ENCODE assay signal across 7 mouse cellular contexts in the genomic region with DNA sequence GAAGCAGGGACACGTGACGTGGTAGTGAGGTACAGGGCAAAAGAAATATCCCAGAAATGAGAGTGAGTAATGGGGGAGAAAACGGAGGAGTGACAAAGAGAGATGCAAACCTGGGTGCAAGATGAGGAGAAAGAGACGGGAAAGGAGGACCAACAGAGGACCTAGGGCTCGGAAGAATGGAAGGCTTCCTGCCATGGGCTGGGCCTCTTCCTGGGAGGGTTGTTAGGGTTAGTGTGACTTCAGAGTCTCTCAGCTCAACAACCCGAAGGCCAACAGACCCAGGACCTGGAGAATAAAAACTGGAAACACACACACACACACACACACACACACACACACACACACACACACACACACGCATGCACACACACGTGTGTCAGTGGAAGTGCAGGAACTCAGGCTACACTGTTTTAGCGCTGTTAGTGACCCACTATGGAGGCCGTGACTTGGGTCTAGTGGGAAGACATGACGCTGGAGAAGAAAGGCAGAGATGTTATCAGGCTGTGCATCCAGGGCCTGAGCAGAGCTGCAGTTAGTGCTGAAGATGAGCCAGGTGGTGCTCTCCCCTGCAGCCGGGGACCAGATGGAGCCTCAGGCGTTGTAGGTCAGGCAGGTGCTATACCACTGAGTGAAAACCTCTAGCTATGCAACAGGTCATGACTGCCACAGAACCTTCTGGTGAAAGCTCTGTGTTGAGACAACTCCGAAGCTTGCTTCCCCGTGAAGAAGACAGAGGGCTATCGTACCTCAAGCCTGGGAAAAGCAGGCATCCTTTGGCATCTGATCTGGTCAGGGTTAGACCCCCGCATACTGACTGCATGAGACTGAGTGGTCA. TPM values are rescaled to one million over a fixed set of nuclear protein-coding genes. Genes with fewer than 3 reads are reported as not detected.
A peak's percentile ranks its signal among the peaks of the same experiment; 100 is the strongest.
DNase-seq lines count a peak whose midpoint lies in the region; ATAC-seq lines count a peak whose summit lies in the region.

No protein-coding gene starts in this region.

- WGBS in forebrain, embryonic 10.5 days = 23% methylated on average over 17 of the region's 17 CpGs
- WGBS in hindbrain, embryonic 11.5 days = 20% methylated on average over 17 of the region's 17 CpGs
- WGBS in midbrain, embryonic 11.5 days = 25% methylated on average over 17 of the region's 17 CpGs

- no peak overlapping the region; the same call in 1 of the 2 replicates for H3K9ac ChIP-seq in hindbrain, embryonic 11.5 days (ENCODE audit: low read depth, low read length)
- peak overlapping the region; percentile 42; the same call in 1 of the 2 replicates for H3K9ac ChIP-seq in midbrain, embryonic 11.5 days (ENCODE audit: low read length)

- no peak for ATAC-seq in hindbrain, embryonic 11.5 days (ENCODE audit: low FRiP score)
- ATAC-seq in midbrain, embryonic 11.5 days (ENCODE audit: low FRiP score) = no peak

- H3K4me1 ChIP-seq in forebrain, embryonic 10.5 days = peaks cover 96% of the 10 kb centered on the region
- peaks cover 19% of the 10 kb centered on the region for H3K4me1 ChIP-seq in hindbrain, embryonic 11.5 days (replicated peaks; ENCODE audit: control insufficient read depth, insufficient read depth, low read length)
- peaks cover 68% of the 10 kb centered on the region for H3K4me1 ChIP-seq in midbrain, embryonic 11.5 days (ENCODE audit: control insufficient read depth, insufficient read depth, low read length)

- 0 out of 2 replicates have a peak, but pooled peaks cover 9% of the 10 kb centered on the region for H3K27me3 ChIP-seq in forebrain, embryonic 10.5 days (ENCODE audit: poor library complexity, severe bottlenecking)
- no peaks in the 10 kb centered on the region for H3K27me3 ChIP-seq in hindbrain, embryonic 11.5 days (ENCODE audit: control insufficient read depth, insufficient read depth, low read length)
- no peaks in the 10 kb centered on the region for H3K27me3 ChIP-seq in midbrain, embryonic 11.5 days (ENCODE audit: control insufficient read depth, insufficient read depth, low read length)

- DNase-seq in ovary, postnatal 36 days (ENCODE audit: low spot score) = peak; percentile 3
- no peak for DNase-seq in ovary, postnatal 14 days (ENCODE audit: low spot score)
- DNase-seq in forebrain, embryonic 10.5 days (ENCODE audit: extremely low spot score, low spot score) = no peak
- DNase-seq in hindbrain, embryonic 11.5 days (ENCODE audit: low spot score) = no peak
- peak; percentile 96 for DNase-seq in midbrain, embryonic 11.5 days (ENCODE audit: low spot score, missing footprints)
- DNase-seq in left cerebral cortex, postnatal 4 days = no peak
- no peak for DNase-seq in right cerebral cortex, adult 18-20 months

- intact Hi-C loops in left cerebral cortex, postnatal 4 days (cut with DNase I) = loop anchor here (2.0 to 5.0 kb wide), 3 partner anchors 245 to 402 kb away; no protein-coding TSS in a partner anchor

- no peaks in the 10 kb centered on the region for H3K9me3 ChIP-seq in forebrain, embryonic 10.5 days
- no peaks in the 10 kb centered on the region for H3K9me3 ChIP-seq in hindbrain, embryonic 11.5 days (ENCODE audit: control insufficient read depth, low read length)
- H3K9me3 ChIP-seq in midbrain, embryonic 11.5 days (ENCODE audit: control insufficient read depth, low read length) = no peaks in the 10 kb centered on the region

- no peaks in the 10 kb centered on the region for H3K36me3 ChIP-seq in forebrain, embryonic 10.5 days (replicated peaks)
- no peaks in the 10 kb centered on the region for H3K36me3 ChIP-seq in hindbrain, embryonic 11.5 days (ENCODE audit: control insufficient read depth, insufficient read depth, low read length)
- H3K36me3 ChIP-seq in midbrain, embryonic 11.5 days (ENCODE audit: control insufficient read depth, insufficient read depth, low read length) = no peaks in the 10 kb centered on the region

- H3K27ac ChIP-seq in forebrain, embryonic 10.5 days = peak overlapping the region; percentile 89
- H3K27ac ChIP-seq in hindbrain, embryonic 11.5 days (ENCODE audit: low read depth, low read length) = peak overlapping the region; percentile 80
- H3K27ac ChIP-seq in midbrain, embryonic 11.5 days (ENCODE audit: low read depth, low read length) = peak overlapping the region; percentile 91

- H3K4me2 ChIP-seq in hindbrain, embryonic 11.5 days (replicated peaks; ENCODE audit: low read depth, low read length) = peak overlapping the region; percentile 35
- peak overlapping the region; percentile 37; the same call in 1 of the 2 replicates for H3K4me2 ChIP-seq in midbrain, embryonic 11.5 days

- peak overlapping the region; percentile 39 for H3K4me3 ChIP-seq in forebrain, embryonic 10.5 days
- no peak overlapping the region for H3K4me3 ChIP-seq in hindbrain, embryonic 11.5 days (ENCODE audit: low read depth, low read length)
- H3K4me3 ChIP-seq in midbrain, embryonic 11.5 days (ENCODE audit: low read depth, low read length) = no peak overlapping the region

RNA-seq across cellular contexts. Expression of gene Nnmt, which starts 45.1 kb away (rescaled TPM):
- polyA plus RNA-seq in forebrain, embryonic 10.5 days (2016; fragmentation: Nextera tagmentation; extraction: Ambion mirVana) = 0.73 and 1.2 TPM in 2 replicates
- 0.81 and 1.2 TPM in 2 replicates for polyA plus RNA-seq in hindbrain, embryonic 11.5 days (2014; fragmentation: Nextera tagmentation; extraction: Ambion mirVana)
- polyA plus RNA-seq in midbrain, embryonic 11.5 days (2014; fragmentation: Nextera tagmentation; extraction: Ambion mirVana) = 0.94 and 1.2 TPM in 2 replicates
- 1 to 10 TPM; 7.2 to 8.2 TPM for total RNA-seq in left cerebral cortex, postnatal 4 days (2021)

Comparison
In these comparisons a context has a peak if more than half of its experiments do, and no peak if none do; other contexts are left out.
1. DNase-seq: peak in ovary, postnatal 36 days (single experiment) and midbrain, embryonic 11.5 days (single experiment); none in ovary, postnatal 14 days (single experiment), forebrain, embryonic 10.5 days (single experiment), hindbrain, embryonic 11.5 days (single experiment), left cerebral cortex, postnatal 4 days (single experiment) and right cerebral cortex, adult 18-20 months (single experiment).
2. Peak in every context shown above with its lines, with median percentiles within 50 percentile points of each other: H3K27ac ChIP-seq.